Mouse (Mus musculus) G1E (cell line): Measurements from ENCODE around the gene Itgax. TPM values are rescaled to one million over a fixed set of nuclear protein-coding genes. Genes with fewer than 3 reads are reported as not detected.

Experiments
- ATAC-seq: 2 replicates; pipeline ENCODE4 v1.8.0; 2016; ENCODE audit warnings: mild to moderate bottlenecking; ENCODE audit not compliant: insufficient number of reproducible peaks, poor library complexity, low FRiP score, severe bottlenecking; ENCODE audit errors: extremely low read depth
- DNase-seq: peaks from one replicate; pipeline ENCODE4 v3.0.0; 2012; ENCODE audit warnings: low spot score
- H3K27me3 ChIP-seq: 2 replicates; pipeline ENCODE4 v1.6.1; 2012; ENCODE audit warnings: mild to moderate bottlenecking, low read length, inconsistent platforms; ENCODE audit not compliant: insufficient read depth
- H3K36me3 ChIP-seq: replicated peaks from 2 replicates; pipeline ENCODE3; 2012; ENCODE audit warnings: mild to moderate bottlenecking, inconsistent platforms
- H3K4me1 ChIP-seq: 2 replicates; pipeline ENCODE4 v1.6.1; 2012; ENCODE audit warnings: low read depth, low read length, inconsistent platforms, mixed read lengths; ENCODE audit not compliant: insufficient read depth
- H3K4me3 ChIP-seq: 2 replicates; pipeline ENCODE4 v1.5.1; 2012; ENCODE audit warnings: low read depth, mild to moderate bottlenecking, inconsistent platforms, low read length, moderate library complexity, mixed read lengths
- H3K9me3 ChIP-seq: replicated peaks from 2 replicates; pipeline ENCODE4 v1.6.1; 2012; ENCODE audit warnings: inconsistent platforms
- CTCF ChIP-seq: IDR thresholded peaks from 2 replicates; pipeline ENCODE4 v1.5.1; 2012; ENCODE audit warnings: low read depth, low read length, inconsistent platforms, mixed read lengths
- GATA1 ChIP-seq: IDR thresholded peaks from 2 replicates; pipeline ENCODE4 v1.6.1; 2012; ENCODE audit warnings: borderline replicate concordance, low read length, inconsistent platforms, mixed read lengths
- GATA2 ChIP-seq: IDR thresholded peaks from 2 replicates; pipeline ENCODE4 v1.6.1; 2012; ENCODE audit warnings: low read depth, low read length, inconsistent platforms, borderline replicate concordance
- POLR2AphosphoS5 ChIP-seq: IDR thresholded peaks from 2 replicates; pipeline ENCODE4 v1.6.1; 2012; ENCODE audit warnings: low read depth, low read length, inconsistent platforms; ENCODE audit not compliant: insufficient replicate concordance
- TAL1 ChIP-seq: conservative IDR thresholded peaks from 2 replicates; pipeline ENCODE4 v1.6.1; 2012; ENCODE audit warnings: low read depth, low read length, inconsistent platforms, mixed read lengths
- polyA plus RNA-seq: library from polyadenylated mRNA; stranded (reverse); fragments of >175 nt; gene quantifications from 2 replicates; pipeline ENCODE4 v1.2.3, GENCODE M21; 2012
- total RNA-seq, 2 experiments: library from RNA; stranded (forward) in 1 of 2; stranded (reverse) in 1 of 2; fragments of 200-1000 nt in 1 of 2; fragments of >200 nt in 1 of 2; fragmentation: Nextera tagmentation in 1 of 2; gene quantifications; 2 replicates each; pipeline ENCODE4 v1.2.3; 2014 to 2017

Itgax gene
- total and polyA plus RNA-seq, 3 experiments = 0.11 TPM; not detected in 2

DNA sequence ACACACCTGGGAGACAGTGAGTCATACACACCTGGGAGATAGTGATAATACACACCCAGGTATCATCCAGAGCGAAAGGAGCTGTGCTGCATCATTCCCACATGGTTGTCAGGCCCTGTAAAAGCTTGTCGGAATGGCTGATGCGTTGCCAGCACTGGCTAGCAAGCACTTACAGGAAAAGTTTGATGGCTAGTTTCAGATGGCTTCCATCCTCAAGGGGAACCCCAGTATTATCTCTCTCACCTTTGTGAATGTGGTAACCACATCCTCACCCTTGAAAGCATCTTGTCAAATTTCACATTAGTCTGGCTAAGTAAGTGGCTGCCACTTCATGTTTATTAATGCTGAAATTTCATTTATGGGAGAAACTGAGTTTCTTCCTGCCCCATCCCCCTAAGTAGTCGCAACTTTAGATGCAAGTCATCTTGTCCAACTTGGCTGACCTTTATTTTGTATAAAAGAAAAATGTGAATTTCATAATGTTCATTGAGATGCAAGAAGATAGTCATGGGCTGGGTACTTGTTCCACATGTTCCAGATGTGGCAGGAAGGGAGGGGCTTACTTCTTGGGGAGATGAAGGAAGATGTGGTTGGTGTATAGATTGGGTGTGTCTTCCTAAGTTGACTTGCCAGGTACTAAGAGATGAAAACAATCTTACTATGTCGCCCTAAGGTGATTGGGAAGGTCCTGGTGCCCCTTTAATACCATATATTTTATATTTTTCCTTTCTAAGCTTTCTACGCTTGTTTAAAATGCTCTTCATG is 9.4 kb upstream of the Itgax start:
- ATAC-seq = no peak
- H3K4me3 ChIP-seq = no peak overlapping the region
- DNase-seq = no peak
- H3K4me1 ChIP-seq = no peaks in the 10 kb centered on the region
- H3K27me3 ChIP-seq = peaks cover 16% of the 10 kb centered on the region
- H3K36me3 ChIP-seq = no peaks in the 10 kb centered on the region
- no peaks in the 10 kb centered on the region for H3K9me3 ChIP-seq
- no peak for TF ChIP-seq POLR2AphosphoS5
- no peak for TF ChIP-seq GATA1
- no peak for TF ChIP-seq CTCF
- no peak for TF ChIP-seq TAL1
- no peak for TF ChIP-seq GATA2

DNA sequence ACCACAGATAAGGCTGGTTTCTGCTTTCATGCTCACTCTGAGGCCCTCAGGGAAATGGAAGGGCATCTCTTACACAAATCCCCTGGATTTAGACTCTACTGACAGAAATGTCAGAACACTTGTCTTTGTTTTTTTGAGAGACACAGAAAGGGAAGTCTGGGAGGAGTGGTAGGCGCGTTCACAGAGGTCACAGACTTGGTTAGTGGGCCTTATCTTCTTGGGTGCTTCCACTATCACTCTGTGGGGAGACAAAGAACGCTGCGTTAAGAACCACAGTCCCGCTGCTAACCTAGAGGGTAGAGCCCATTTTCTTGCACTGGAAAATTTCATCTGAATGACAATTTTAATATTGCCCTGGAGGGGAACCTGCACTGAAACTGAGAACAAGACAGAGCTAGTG is 2.8 kb downstream of the Itgax start:
- H3K27me3 ChIP-seq = peaks cover 15% of the 10 kb centered on the region
- H3K4me3 ChIP-seq = no peak overlapping the region
- no peaks in the 10 kb centered on the region for H3K9me3 ChIP-seq
- ATAC-seq = no peak
- no peaks in the 10 kb centered on the region for H3K36me3 ChIP-seq
- no peaks in the 10 kb centered on the region for H3K4me1 ChIP-seq
- no peak for TF ChIP-seq POLR2AphosphoS5
- TF ChIP-seq GATA1 = no peak
- TF ChIP-seq CTCF = no peak
- no peak for DNase-seq

DNA sequence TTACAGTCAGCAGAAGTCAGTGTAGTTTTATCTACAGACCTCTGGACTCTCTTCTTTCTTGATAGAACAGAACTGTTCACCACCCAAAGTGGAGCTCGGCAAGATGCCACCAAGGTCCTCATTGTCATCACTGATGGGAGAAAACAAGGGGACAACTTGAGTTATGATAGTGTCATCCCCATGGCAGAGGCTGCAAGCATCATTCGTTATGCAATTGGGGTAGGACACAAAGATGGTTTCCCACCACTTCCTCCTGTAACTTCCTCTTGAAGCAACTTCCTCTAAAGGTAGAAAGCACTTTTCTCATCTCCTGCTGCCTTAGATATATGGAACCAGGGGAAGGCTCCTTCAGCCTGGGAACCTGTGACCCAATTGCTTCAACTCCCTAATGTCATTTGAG is 4.2 kb downstream of the Itgax start:
- DNase-seq = no peak
- TF ChIP-seq TAL1 (no peak), POLR2AphosphoS5 (no peak), CTCF (no peak), GATA2 (no peak), GATA1 (no peak)

DNA sequence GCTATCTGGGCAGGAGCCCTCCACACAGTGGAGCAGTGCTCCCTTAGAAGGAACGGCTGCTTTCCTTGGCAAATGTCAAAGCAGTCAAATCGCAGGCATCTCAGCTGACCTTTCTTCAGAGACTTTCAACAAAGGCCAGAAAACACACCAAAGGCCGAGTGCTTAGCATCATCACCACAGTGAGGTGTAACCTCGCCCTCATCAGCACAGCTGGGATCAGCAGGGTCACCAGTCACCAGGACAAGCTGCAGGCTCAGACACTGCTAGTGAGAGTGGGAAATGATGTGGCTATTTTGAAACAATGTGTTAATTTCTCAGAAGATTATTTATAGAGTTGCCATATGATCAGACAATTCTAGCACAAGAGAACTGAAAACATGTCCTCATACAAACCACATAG is 7.6 kb downstream of the Itgax start:
- ATAC-seq = no peak
- H3K27me3 ChIP-seq = peaks cover 20% of the 10 kb centered on the region
- no peak overlapping the region for H3K4me3 ChIP-seq
- no peaks in the 10 kb centered on the region for H3K36me3 ChIP-seq
- no peak for TF ChIP-seq GATA1
- TF ChIP-seq POLR2AphosphoS5 = no peak
- no peak for TF ChIP-seq TAL1
- no peak for DNase-seq
- no peaks in the 10 kb centered on the region for H3K9me3 ChIP-seq
- no peaks in the 10 kb centered on the region for H3K4me1 ChIP-seq

More for the DNA sequence above, 4.2 kb downstream of the Itgax start:
- no peak overlapping the region for H3K4me3 ChIP-seq
- no peaks in the 10 kb centered on the region for H3K9me3 ChIP-seq
- no peaks in the 10 kb centered on the region for H3K36me3 ChIP-seq
- no peaks in the 10 kb centered on the region for H3K4me1 ChIP-seq
- peaks cover 15% of the 10 kb centered on the region for H3K27me3 ChIP-seq
- no peak for ATAC-seq

DNA sequence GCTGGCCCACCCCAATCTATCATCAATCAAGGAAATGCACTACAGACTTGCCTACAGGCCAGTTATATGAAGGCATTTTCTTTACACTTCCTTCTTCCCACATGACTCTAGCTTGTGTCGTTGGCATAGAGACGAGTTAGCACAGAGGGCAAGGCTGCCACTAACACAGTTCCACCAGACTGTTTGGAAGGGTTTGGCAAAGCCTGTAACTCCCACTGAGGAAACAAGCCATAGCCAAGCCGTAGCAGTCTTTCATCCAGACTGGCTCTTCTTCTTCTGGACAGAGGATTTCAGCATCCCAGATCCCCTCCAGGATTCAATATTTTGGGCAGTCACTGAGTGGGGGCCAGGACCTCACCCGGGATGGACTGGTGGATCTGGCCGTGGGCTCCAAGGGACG is 10.3 kb downstream of the Itgax start:
- Histone ChIP-seq H3K36me3 (no peaks in the 10 kb centered on the region), H3K4me1 (no peaks in the 10 kb centered on the region), H3K9me3 (no peaks in the 10 kb centered on the region), H3K4me3 (no peak overlapping the region), H3K27me3 (peaks cover 18% of the 10 kb centered on the region)
- TF ChIP-seq TAL1 (no peak), GATA1 (no peak), POLR2AphosphoS5 (no peak), GATA2 (no peak), CTCF (no peak)
- ATAC-seq = no peak
- no peak for DNase-seq

DNA sequence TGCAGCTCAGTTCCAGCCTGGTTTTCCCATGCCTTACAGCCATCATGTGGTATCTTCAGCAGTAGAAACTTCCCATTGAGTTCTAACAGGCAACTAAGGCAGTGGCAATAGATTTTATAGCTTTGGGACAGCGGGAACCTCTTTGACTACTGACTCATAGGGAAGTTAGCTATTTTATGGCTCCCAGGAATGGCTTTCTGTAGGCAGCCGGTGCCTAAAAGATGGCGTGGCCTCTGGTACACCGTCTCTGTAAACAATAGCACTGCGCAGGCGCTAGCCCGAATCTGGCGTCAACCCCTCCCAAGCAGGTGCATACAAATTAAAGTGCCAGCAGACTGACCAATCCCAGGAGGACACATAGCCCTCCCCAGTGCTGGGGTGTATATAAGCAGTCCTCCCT is 21.6 kb downstream of the Itgax start:
- ATAC-seq (no peak), DNase-seq (no peak)
- H3K27me3 ChIP-seq = no peaks in the 10 kb centered on the region; the same call in 1 of the 2 replicates
- H3K9me3 ChIP-seq = no peaks in the 10 kb centered on the region
- no peak overlapping the region for H3K4me3 ChIP-seq
- no peaks in the 10 kb centered on the region for H3K4me1 ChIP-seq
- H3K36me3 ChIP-seq = no peaks in the 10 kb centered on the region
- TF ChIP-seq GATA2 (no peak), CTCF (no peak), POLR2AphosphoS5 (no peak), GATA1 (no peak)

DNA sequence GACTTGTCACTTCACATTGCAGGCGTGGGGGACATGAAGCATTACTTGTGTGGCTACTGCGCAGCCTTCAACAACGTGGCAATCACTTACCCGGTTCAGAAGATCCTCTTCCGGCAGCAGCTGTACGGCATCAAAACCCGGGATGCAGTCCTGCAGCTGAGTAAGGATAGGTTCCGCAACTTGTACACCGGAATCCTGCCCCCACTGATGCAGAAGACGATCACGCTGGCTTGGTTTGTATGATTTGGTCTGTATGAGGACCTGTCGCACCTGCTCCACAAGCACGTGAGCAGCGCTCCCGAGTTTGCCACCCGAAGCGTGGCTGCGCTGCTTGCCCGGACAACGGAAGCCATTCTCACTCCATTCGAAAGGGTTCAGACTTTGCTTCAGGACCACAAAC is 24.7 kb downstream of the Itgax start, which contains the start of gene Itgad:
TSS of gene Itgad (plus strand) at position 301 of the 400 bp plus-strand sequence.
- no peaks in the 10 kb centered on the region for H3K9me3 ChIP-seq
- ATAC-seq (no peak), DNase-seq (no peak)
- TF ChIP-seq GATA2 (no peak), CTCF (no peak), TAL1 (no peak), POLR2AphosphoS5 (no peak), GATA1 (no peak)
- H3K27me3 ChIP-seq = no peaks in the 10 kb centered on the region; the same call in 1 of the 2 replicates
- H3K36me3 ChIP-seq = no peaks in the 10 kb centered on the region
- H3K4me3 ChIP-seq = no peak within 1 kb of the TSS
- H3K4me1 ChIP-seq = no peaks in the 10 kb centered on the region
